Mouse (Mus musculus) stomach, embryonic 15.5 days (tissue): ENCODE measurements around the gene BC107364. TPM values are rescaled to one million over a fixed set of nuclear protein-coding genes. Genes with fewer than 3 reads are reported as not detected.
A peak's percentile ranks its signal among the peaks of the same experiment; 100 is the strongest.
"Not testable (repeated sequence)": the region's sequence is repeated elsewhere in the genome, so short reads cannot be mapped to it uniquely, and the experiment has no call there.

ENCODE experiments used
- ATAC-seq: fragments of 200-750 bp; cut with Nextera tagmentation; 2 replicates; pipeline ENCODE4 v1.8.0; 2017; ENCODE audit warnings: low read depth, moderate number of reproducible peaks, moderate TSS enrichment; ENCODE audit not compliant: insufficient read depth, low FRiP score
- H3K27ac ChIP-seq: fragments of 300-500 bp; sonication (generic); 2 replicates; pipeline ENCODE4 v1.5.1; 2015; ENCODE audit warnings: mild to moderate bottlenecking, inconsistent platforms
- H3K27me3 ChIP-seq: fragments of 300-500 bp; sonication (generic); replicated peaks from 2 replicates; pipeline ENCODE4 v1.6.1; 2015; ENCODE audit warnings: inconsistent platforms
- H3K36me3 ChIP-seq: fragments of 300-500 bp; sonication (generic); 2 replicates; pipeline ENCODE4 v1.6.1; 2015; ENCODE audit warnings: inconsistent platforms
- H3K4me1 ChIP-seq: fragments of 300-500 bp; sonication (generic); 2 replicates; pipeline ENCODE4 v1.6.1; 2015; ENCODE audit warnings: inconsistent platforms
- H3K4me2 ChIP-seq: fragments of 300-500 bp; sonication (generic); 2 replicates; pipeline ENCODE4 v1.6.1; 2015; ENCODE audit warnings: mild to moderate bottlenecking, inconsistent platforms
- H3K4me3 ChIP-seq: fragments of 300-500 bp; sonication (generic); replicated peaks from 2 replicates; pipeline ENCODE4 v1.5.1; 2015; ENCODE audit warnings: inconsistent platforms
- H3K9ac ChIP-seq: fragments of 300-500 bp; sonication (generic); 2 replicates; pipeline ENCODE4 v1.6.1; 2015; ENCODE audit warnings: inconsistent platforms
- H3K9me3 ChIP-seq: fragments of 300-500 bp; sonication (generic); 2 replicates; pipeline ENCODE4 v1.6.1; 2016; ENCODE audit warnings: inconsistent platforms
- WGBS: fragments of 180-500 bp; shearing (Covaris S2); methylation state at CpG from one replicate; pipeline ENCODE4 v1.1.7; 2015; 5-methylcytosine and 5-hydroxymethylcytosine counted together
- polyA plus RNA-seq: library from polyadenylated mRNA; unstranded; fragments of >200 nt; fragmentation: Nextera tagmentation; extraction: Ambion mirVana; gene quantifications from 2 replicates; pipeline ENCODE4 v1.2.1, GENCODE M21; 2015

Gene BC107364
- polyA plus RNA-seq, 1 experiment from 2014 or later, result 0.37 TPM

DNA sequence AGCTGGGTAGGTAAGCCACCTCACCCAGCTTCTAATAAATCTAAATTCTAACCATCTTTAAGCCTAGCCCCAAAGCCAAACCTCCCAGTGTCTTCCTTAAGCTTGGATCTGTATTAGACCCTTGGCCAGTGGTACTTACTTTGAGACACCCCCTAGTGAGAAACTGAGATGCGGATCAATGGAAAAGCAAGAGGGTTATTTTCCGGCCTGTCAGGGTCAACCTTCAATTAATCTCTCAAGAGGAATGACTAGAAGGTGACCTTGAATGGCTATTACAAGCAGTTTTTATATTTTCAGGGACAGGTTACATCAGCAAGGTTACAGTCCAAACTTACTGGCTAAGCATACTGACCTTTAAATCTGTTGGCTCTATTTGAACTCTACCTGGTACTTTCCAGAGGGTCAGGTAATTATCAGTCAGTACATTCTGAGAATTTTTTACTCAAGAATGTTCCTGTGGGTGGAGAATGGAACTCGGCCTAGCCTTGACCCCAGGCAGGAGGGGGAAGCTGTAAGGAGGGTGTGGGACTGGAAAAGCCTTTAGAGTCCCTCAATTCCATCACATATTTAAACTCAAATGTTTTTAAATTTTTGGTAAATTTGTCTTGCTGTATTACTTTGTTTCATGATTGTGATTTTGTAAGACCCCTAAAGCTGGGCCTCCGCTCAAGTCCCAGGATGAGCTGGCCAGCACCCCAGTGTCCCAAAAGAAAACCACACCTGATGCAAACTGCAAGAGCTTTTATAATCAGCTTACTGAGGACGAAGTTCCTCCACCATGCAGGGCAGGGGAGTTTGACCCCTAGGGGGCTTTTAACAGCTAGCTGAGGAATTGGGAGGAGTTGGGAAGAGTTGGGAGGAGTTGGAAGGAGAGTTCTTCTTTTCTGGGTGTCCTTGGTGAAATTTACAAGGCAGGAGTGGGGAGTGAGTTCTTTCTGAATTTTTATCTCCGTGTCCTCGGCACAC lies 34.0 kb downstream of the BC107364 start:
- Histone ChIP-seq H3K36me3 (no peaks in the 10 kb centered on the region), H3K4me3 (no peak overlapping the region), H3K27me3 (no peaks in the 10 kb centered on the region), H3K27ac (no peak overlapping the region), H3K9ac (no peak overlapping the region), H3K9me3 (no peaks in the 10 kb centered on the region), H3K4me1 (no peaks in the 10 kb centered on the region), H3K4me2 (no peak overlapping the region)
- WGBS, result 66% methylated on average over 7 of the region's 7 CpGs
- no peak for ATAC-seq

DNA sequence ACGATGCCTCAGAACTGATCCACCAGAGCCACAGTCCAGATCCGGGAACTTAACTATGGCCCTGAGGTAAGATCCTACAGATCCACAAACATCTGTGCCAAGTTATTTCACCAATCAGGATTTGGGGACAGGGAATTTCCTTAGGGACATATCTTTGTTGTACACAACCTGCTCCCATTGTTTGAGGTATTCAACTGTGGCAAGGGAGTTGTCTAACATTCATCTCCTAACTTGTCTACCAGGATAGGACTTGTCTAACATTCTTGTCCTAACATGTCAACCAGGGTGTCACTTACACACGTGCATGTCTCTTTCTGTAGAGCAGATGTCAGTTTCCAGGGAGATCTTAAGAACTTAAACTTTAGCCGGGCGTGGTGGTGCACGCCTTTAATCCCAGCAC lies 35.5 kb downstream of the BC107364 start:
- WGBS, result 89% methylated on average over 6 of the region's 6 CpGs
- H3K27ac ChIP-seq, result no peak overlapping the region
- no peaks in the 10 kb centered on the region for H3K36me3 ChIP-seq
- H3K9me3 ChIP-seq, result no peaks in the 10 kb centered on the region
- H3K9ac ChIP-seq, result no peak overlapping the region
- no peak overlapping the region for H3K4me3 ChIP-seq
- H3K27me3 ChIP-seq, result no peaks in the 10 kb centered on the region
- no peak overlapping the region for H3K4me2 ChIP-seq
- H3K4me1 ChIP-seq, result no peaks in the 10 kb centered on the region
- no peak for ATAC-seq

DNA sequence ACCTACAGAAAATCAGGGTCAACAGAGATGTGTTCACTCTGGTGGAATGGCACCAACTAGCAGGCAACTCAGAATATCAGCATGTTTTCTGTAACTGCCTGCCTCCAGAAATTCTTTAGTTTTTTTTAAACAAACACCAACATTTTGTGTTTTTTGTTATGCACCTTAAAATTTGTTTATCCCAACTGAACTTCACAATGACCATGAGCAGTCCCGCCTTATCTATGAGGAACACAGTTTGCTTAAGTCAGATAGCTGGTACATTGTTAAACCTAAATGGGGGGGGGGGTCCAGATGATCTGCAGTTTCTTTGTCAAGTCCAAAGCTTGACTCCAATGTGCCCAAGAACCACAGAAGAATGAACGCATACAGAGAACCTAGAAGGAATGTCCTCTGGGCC lies 36.0 kb downstream of the BC107364 start:
- H3K4me1 ChIP-seq, result no peaks in the 10 kb centered on the region
- no peaks in the 10 kb centered on the region for H3K9me3 ChIP-seq
- H3K27me3 ChIP-seq, result no peaks in the 10 kb centered on the region
- no peak overlapping the region for H3K4me2 ChIP-seq
- 91% methylated on average over 2 of the region's 2 CpGs for whole genome bisulfite sequencing
- no peaks in the 10 kb centered on the region for H3K36me3 ChIP-seq
- no peak overlapping the region for H3K9ac ChIP-seq
- ATAC-seq, result no peak
- no peak overlapping the region for H3K4me3 ChIP-seq
- H3K27ac ChIP-seq, result no peak overlapping the region

DNA sequence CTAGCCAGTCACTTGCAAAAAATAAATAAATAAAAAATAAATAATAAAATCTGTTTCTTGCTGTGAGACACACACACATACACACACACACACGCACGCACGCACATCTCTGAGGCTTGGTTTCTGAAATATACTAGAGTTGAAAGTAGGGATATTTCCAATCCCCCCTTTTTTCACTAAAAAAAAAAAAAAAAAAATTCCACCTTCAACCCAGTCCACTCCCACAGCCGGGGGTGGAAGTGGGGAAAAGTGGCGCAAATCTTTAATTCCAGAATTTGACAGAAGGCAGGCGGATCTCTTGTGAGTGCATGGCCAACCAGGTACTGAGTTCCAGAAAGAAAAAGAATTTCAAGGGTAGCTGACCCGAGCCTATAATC lies 37.2 kb downstream of the BC107364 start:
- no peak for ATAC-seq
- Histone ChIP-seq H3K9me3 (no peaks in the 10 kb centered on the region), H3K4me1 (no peaks in the 10 kb centered on the region), H3K27me3 (peaks cover 10% of the 10 kb centered on the region; the same call in 1 of the 2 replicates), H3K4me2 (peak overlapping the region; percentile 78), H3K4me3 (peak overlapping the region; percentile 64), H3K36me3 (no peaks in the 10 kb centered on the region), H3K9ac (no peak overlapping the region), H3K27ac (no peak overlapping the region)
- WGBS, result 34% methylated on average over 7 of the region's 7 CpGs

DNA sequence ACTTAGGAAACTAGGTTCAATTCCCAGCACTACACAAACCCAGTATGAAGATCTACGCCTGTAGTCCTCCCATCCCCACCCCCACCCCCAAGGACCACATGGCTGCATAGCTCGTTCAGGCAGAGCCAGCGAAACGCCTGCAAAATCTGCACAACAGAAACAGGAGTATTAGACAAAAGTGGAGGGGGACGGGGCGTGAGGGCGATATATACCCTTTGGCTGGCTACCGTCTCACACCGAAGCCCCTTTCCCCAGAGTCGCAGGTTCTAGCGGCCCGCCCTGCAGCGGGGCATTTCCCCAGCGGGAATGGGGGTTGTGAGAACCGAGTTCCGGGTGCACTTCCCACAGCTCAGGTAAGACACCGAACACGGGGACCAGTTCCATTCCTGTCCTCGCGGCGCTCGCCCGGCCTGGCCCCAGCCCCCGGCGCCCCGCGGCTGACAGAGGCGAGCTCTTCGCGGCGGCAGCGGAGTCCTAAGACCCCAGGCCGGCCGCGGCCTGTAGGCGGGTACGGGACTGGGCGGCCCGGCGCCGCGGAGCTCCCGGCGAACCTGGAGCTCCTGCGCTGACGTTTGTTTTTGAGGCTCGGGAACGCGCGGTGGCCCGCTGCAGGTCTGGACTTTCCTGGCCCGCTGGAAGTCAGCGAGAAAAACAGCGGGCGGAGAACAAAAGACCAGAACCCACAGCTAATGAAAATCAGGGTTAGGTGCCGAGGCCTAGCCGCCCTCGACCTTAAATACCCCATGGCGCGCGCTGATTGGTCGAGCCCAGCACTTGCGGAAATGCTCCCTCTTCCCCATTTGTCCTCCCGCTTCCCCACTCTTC lies 37.8 kb downstream of the BC107364 start:
- H3K9ac ChIP-seq, result peak overlapping the region; percentile 84
- peak overlapping the region; percentile 78 for H3K4me2 ChIP-seq
- H3K4me1 ChIP-seq, result 0 out of 2 replicates have a peak, but pooled peaks cover 3% of the 10 kb centered on the region
- peak overlapping the region; percentile 89 for H3K27ac ChIP-seq
- peak overlapping the region; percentile 64 for H3K4me3 ChIP-seq
- ATAC-seq, result peak; percentile 88
- no peaks in the 10 kb centered on the region for H3K36me3 ChIP-seq
- under 1% methylated on average over 64 of the region's 64 CpGs for WGBS
- H3K9me3 ChIP-seq, result no peaks in the 10 kb centered on the region
- H3K27me3 ChIP-seq, result peaks cover 16% of the 10 kb centered on the region

DNA sequence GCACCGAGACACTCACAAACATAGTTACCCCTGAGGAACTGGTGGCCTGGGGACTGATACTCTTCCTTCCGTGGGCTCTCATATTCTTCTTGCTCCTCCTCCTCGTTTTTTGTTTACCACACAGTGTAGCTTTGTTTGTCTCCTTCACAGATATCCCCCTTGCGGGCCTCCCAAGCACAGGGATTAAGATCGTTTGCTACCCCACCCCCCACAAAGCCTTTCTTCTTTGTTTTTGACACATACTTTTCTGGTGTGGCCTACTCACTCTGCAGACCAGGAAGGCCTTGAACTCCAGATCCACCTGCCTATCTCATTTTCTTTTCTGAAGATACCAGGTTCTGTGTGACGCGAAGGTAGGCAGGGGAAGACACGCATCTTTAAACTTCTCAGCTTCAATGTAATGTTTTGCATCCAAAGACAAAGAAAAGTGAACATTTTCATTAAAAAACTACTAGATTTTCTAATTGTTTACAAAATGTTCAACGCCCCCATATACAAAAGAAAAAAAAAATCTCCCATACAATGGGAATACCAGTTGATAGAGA lies 38.5 kb downstream of the BC107364 start:
- H3K9ac ChIP-seq, result no peak overlapping the region
- no peak overlapping the region for H3K27ac ChIP-seq
- no peaks in the 10 kb centered on the region for H3K9me3 ChIP-seq
- peaks cover 22% of the 10 kb centered on the region for H3K27me3 ChIP-seq
- 62% methylated on average over 9 of the region's 9 CpGs for WGBS
- H3K4me1 ChIP-seq, result 0 out of 2 replicates have a peak, but pooled peaks cover 3% of the 10 kb centered on the region
- H3K4me3 ChIP-seq, result peak overlapping the region; percentile 64
- peak overlapping the region; percentile 78 for H3K4me2 ChIP-seq
- ATAC-seq, result no peak
- H3K36me3 ChIP-seq, result no peaks in the 10 kb centered on the region

DNA sequence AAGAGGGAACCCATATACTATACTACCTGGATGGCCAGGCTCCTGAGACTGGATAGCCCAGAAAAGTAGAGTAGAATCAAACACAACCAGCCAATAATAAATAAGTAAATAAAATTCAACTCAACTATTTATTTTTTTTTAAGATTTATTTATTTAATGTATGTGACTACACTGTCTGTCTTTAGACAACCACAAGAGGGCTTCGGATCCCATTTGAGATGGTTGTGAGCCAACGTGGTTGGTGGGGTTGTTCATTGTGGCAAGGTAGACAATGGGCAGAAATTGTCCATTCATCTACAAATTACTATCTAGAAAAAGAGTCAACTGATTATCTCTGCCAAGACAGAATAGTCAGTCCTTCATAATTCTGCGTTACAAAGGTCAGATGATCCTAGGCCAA lies 40.3 kb downstream of the BC107364 start:
- H3K4me1 ChIP-seq, result 0 out of 2 replicates have a peak, but pooled peaks cover 3% of the 10 kb centered on the region
- H3K4me2 ChIP-seq, result no peak overlapping the region
- no peaks in the 10 kb centered on the region for H3K36me3 ChIP-seq
- no peak overlapping the region for H3K4me3 ChIP-seq
- H3K9me3 ChIP-seq, result no peaks in the 10 kb centered on the region
- WGBS, result 81% methylated on average over 3 of the region's 3 CpGs
- H3K27ac ChIP-seq, result no peak overlapping the region
- H3K9ac ChIP-seq, result no peak overlapping the region
- H3K27me3 ChIP-seq, result peaks cover 29% of the 10 kb centered on the region
- ATAC-seq, result no peak

DNA sequence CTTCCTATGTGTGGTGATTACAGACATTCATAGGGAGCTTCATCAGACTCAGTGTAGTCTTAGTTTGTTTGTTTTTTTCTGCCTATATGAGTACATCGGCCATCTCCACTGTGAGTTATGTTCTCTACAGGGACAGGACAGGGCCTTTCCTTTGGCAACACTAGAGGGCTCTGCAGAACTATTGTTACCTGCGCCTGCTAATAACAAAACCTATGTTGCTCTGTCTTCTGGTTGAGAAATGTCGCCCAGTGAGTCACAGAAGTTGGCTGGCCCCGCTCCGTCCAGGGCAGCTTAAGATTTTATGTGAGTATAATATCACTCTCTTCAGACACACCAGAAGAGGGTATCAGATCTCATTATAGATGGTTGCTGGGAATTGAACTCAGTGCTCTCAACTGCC lies 41.1 kb downstream of the BC107364 start:
- Histone ChIP-seq H3K4me1 (0 out of 2 replicates have a peak, but pooled peaks cover 3% of the 10 kb centered on the region), H3K9ac (no peak overlapping the region), H3K27me3 (peaks cover 34% of the 10 kb centered on the region), H3K4me2 (no peak overlapping the region), H3K9me3 (no peaks in the 10 kb centered on the region), H3K27ac (no peak overlapping the region), H3K4me3 (no peak overlapping the region), H3K36me3 (no peaks in the 10 kb centered on the region)
- WGBS, result 77% methylated on average over 5 of the region's 5 CpGs
- no peak for ATAC-seq

DNA sequence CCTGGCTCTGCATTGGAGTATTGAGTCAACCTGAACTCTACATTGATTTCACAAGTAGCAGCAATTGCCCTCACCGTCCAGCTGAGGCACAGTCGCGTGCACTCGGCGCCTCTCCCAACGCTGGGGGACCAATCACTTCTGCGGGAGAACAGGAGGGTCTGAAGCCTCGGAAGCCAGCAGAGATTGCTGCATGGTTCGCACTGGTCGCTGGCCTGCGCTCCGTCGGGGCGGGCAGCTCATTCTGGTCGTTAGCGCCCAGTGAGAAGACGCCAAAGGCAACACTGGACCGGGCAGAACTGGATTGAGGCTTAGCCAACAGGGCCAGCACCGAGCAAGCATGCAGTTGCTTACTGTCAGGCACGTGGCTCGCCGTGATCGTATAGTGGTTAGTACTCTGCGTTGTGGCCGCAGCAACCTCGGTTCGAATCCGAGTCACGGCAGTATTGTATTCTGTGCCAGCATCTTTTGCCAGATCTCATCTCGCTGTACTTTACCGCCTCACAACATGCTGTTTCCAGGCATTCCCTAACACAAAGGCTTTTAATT lies 42.3 kb downstream of the BC107364 start:
- 4% methylated on average over 31 of the region's 31 CpGs for WGBS

DNA sequence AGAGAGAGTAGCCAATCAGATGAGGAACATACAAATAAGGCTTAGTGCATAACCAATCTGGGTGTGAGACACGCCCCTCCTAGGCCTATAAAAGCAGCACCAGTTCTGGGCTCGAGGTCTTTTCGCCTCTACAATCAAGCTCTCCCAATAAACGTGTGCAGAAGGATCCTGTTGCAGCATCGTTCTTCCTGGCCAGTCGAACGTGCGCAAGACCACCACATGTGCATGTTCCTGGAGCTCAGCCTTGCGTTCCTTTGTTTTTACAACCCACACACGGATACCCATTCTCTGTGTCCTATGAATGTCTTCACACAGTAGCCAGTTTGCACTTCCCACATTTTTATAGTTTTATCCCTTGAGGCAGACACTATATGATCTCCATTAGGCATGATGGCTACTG lies 44.0 kb downstream of the BC107364 start:
- H3K4me3 ChIP-seq, H3K4me1 ChIP-seq, H3K27ac ChIP-seq, H3K4me2 ChIP-seq, H3K36me3 ChIP-seq, H3K9me3 ChIP-seq, ATAC-seq, H3K9ac ChIP-seq: not testable (repeated sequence)
- peaks cover 62% of the 10 kb centered on the region for H3K27me3 ChIP-seq
- 92% methylated on average over 10 of the region's 10 CpGs for WGBS

More for the DNA sequence above, 42.3 kb downstream of the BC107364 start:
- H3K27me3 ChIP-seq, result peaks cover 45% of the 10 kb centered on the region
- H3K9me3 ChIP-seq, result no peaks in the 10 kb centered on the region
- H3K4me3 ChIP-seq, result peak overlapping the region; percentile 11; the same call in 1 of the 2 replicates
- no peak overlapping the region for H3K27ac ChIP-seq
- peak overlapping the region; percentile 40 for H3K4me2 ChIP-seq
- ATAC-seq, result peak; percentile 35; the same call in 1 of the 2 replicates
- 0 out of 2 replicates have a peak, but pooled peaks cover 3% of the 10 kb centered on the region for H3K4me1 ChIP-seq
- no peak overlapping the region for H3K9ac ChIP-seq
- no peaks in the 10 kb centered on the region for H3K36me3 ChIP-seq
